Mouse (Mus musculus): ENCODE measurements around the gene Usp12. TPM values are rescaled to one million over a fixed set of nuclear protein-coding genes. Genes with fewer than 3 reads are reported as not detected.

Gene Usp12
- polyA plus RNA-seq, 1 experiment from 2014 or later, result 10.4 TPM

DNA sequence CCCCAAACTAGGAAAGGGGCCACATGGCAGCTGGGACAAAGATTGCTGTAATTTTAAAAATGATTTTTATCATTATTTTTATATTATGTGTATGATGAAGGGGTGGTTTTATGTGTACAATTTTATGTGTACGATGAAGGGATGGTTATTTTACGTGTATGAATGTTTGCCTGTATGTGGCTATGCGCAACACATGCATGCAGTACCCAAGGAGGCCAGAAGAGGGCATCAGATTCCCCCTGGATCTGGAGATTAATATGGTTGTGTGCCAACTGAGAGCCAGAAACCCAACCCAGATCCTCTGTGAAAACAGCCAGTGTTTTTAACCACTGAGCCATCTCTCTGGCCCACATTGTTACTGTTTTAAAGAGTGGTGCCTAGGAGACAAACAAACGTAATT lies 90.6 kb downstream of the Usp12 start:
- no peak overlapping the region for H3K9ac ChIP-seq (ENCODE audit: low read length)
- H3K36me3 ChIP-seq (ENCODE audit: control insufficient read depth, insufficient read depth, low read length), result no peaks in the 10 kb centered on the region
- H3K4me3 ChIP-seq (ENCODE audit: low read depth, low read length), result no peak overlapping the region
- no peak overlapping the region for H3K27ac ChIP-seq (ENCODE audit: low read depth, low read length)
- no peaks in the 10 kb centered on the region; the same call in 1 of the 2 replicates for H3K9me3 ChIP-seq (ENCODE audit: control insufficient read depth, low read length)
- no peak overlapping the region for H3K4me2 ChIP-seq (ENCODE audit: low read depth, low read length, severe bottlenecking)
- 95% methylated on average over 4 of the region's 4 CpGs for WGBS
- DNase-seq (ENCODE audit: low spot score), result no peak
- no peaks in the 10 kb centered on the region for H3K4me1 ChIP-seq (replicated peaks; ENCODE audit: control insufficient read depth, insufficient read depth, low read length)
- ATAC-seq (replicated peaks; ENCODE audit: low FRiP score), result no peak
- no peaks in the 10 kb centered on the region for H3K27me3 ChIP-seq (ENCODE audit: control insufficient read depth, insufficient read depth, low read length)

DNA sequence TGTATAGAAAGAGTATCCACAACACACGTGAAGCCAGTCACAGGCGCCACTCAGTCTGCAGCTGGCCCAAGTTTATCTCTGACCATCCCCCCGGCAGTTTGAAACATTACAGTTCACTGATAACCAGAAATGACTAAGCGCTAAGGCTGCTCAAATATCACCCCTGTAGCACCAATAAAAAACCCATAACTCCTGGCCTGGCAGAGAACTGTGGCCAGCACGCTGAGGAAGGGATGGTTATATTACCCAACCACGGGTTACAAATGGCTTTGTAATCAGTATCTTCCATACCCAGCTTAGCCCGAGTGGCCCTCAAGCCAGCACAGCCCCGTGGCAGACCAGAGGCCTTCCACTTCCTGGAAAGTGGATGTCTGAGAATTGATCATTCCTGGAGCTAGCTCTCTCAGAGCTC lies 91.1 kb downstream of the Usp12 start:
- no peak for DNase-seq (ENCODE audit: low spot score)
- no peaks in the 10 kb centered on the region for H3K4me1 ChIP-seq (replicated peaks; ENCODE audit: control insufficient read depth, insufficient read depth, low read length)
- no peak overlapping the region for H3K9ac ChIP-seq (ENCODE audit: low read length)
- no peak overlapping the region for H3K4me2 ChIP-seq (ENCODE audit: low read depth, low read length, severe bottlenecking)
- no peak for ATAC-seq (replicated peaks; ENCODE audit: low FRiP score)
- no peaks in the 10 kb centered on the region; the same call in 1 of the 2 replicates for H3K9me3 ChIP-seq (ENCODE audit: control insufficient read depth, low read length)
- no peak overlapping the region for H3K27ac ChIP-seq (ENCODE audit: low read depth, low read length)
- H3K4me3 ChIP-seq (ENCODE audit: low read depth, low read length), result no peak overlapping the region
- WGBS, result 91% methylated on average over 8 of the region's 8 CpGs
- H3K27me3 ChIP-seq (ENCODE audit: control insufficient read depth, insufficient read depth, low read length), result no peaks in the 10 kb centered on the region
- no peaks in the 10 kb centered on the region for H3K36me3 ChIP-seq (ENCODE audit: control insufficient read depth, insufficient read depth, low read length)

DNA sequence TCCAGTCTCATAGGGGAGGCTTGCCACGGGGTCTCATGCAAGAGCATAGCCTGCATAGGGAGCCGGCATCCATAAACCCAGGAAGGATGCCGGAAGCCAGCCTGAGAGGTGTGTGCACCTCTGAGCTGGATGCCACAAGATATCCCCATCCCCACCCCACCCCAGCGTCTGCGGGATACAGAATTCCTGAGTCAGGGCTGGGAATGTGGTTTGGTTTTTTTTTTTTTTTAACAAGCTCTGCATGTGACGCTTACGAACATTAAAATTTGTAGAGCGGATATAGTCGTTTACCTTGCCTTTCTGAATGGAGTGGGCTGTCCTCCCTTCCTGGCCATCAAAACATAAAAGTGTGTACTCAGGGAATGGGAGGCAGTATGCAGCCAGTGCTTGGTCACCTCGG lies 94.7 kb downstream of the Usp12 start:
- Histone ChIP-seq H3K4me3 (ENCODE audit: low read depth, low read length) (no peak overlapping the region), H3K9me3 (ENCODE audit: control insufficient read depth, low read length) (no peaks in the 10 kb centered on the region; the same call in 1 of the 2 replicates), H3K9ac (ENCODE audit: low read length) (no peak overlapping the region), H3K27ac (ENCODE audit: low read depth, low read length) (no peak overlapping the region), H3K4me1 (replicated peaks; ENCODE audit: control insufficient read depth, insufficient read depth, low read length) (no peaks in the 10 kb centered on the region), H3K36me3 (ENCODE audit: control insufficient read depth, insufficient read depth, low read length) (no peaks in the 10 kb centered on the region), H3K27me3 (ENCODE audit: control insufficient read depth, insufficient read depth, low read length) (no peaks in the 10 kb centered on the region), H3K4me2 (ENCODE audit: low read depth, low read length, severe bottlenecking) (no peak overlapping the region)
- ATAC-seq (replicated peaks; ENCODE audit: low FRiP score), result no peak
- no peak for DNase-seq (ENCODE audit: low spot score)
- WGBS, result 85% methylated on average over 10 of the region's 10 CpGs

DNA sequence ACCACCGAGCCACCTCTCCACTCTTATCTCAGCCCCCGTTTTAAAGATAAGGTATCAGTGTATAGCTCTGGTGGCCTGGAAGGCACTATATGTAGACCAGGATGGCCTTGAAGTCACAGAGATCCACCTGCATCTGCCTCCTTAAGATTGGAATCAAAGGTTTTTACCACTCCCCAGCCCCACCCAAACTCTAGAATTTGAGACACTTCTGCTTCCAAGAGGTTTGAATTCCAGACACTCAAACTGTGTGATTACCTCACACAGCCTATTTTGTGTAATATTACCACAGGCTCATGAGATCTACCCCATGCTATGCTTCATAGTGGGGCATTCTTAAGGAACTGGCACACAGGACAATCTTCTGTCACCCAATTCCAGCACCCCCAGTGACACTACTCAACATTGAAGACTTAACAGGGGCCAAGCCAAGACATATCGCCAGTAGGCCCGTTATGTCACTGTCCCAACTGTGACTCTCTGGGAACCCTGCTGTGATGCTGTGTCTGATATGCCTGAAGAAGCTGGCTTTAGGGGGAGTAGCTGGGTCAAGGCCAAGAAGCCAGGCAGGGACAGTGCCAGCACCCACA lies 95.3 kb downstream of the Usp12 start:
- Histone ChIP-seq H3K36me3 (ENCODE audit: control insufficient read depth, insufficient read depth, low read length) (no peaks in the 10 kb centered on the region), H3K4me3 (ENCODE audit: low read depth, low read length) (no peak overlapping the region), H3K4me1 (replicated peaks; ENCODE audit: control insufficient read depth, insufficient read depth, low read length) (no peaks in the 10 kb centered on the region), H3K9ac (ENCODE audit: low read length) (no peak overlapping the region), H3K4me2 (ENCODE audit: low read depth, low read length, severe bottlenecking) (no peak overlapping the region), H3K27ac (ENCODE audit: low read depth, low read length) (no peak overlapping the region), H3K9me3 (ENCODE audit: control insufficient read depth, low read length) (no peaks in the 10 kb centered on the region; the same call in 1 of the 2 replicates), H3K27me3 (ENCODE audit: control insufficient read depth, insufficient read depth, low read length) (no peaks in the 10 kb centered on the region)
- no peak for DNase-seq (ENCODE audit: low spot score)
- 90% methylated on average over 4 of the region's 4 CpGs for WGBS
- ATAC-seq (replicated peaks; ENCODE audit: low FRiP score), result no peak

DNA sequence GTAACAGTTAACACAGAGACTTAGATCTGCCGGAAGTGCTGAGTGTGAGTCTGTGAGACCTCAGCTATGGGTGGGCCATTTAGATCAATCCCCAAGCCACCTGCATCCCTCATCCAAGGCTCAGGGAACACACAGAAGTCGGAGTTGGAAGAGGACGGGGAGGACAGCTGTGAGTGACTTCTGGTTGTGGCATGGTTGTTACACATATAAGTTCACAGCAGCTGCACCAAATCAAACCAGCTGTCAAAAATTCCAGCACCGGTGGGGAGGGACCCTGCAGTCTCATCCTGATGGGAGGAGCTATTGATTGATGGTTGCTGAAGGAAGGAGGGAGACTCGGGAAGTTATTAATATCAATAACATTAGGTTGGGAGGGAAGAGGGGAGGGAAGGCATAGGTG lies 99.3 kb downstream of the Usp12 start:
- WGBS, result 78% methylated on average over 5 of the region's 5 CpGs
- H3K9me3 ChIP-seq (ENCODE audit: control insufficient read depth, low read length), result no peaks in the 10 kb centered on the region
- no peak overlapping the region for H3K4me2 ChIP-seq (ENCODE audit: low read depth, low read length, severe bottlenecking)
- H3K9ac ChIP-seq (ENCODE audit: low read length), result no peak overlapping the region
- no peak overlapping the region for H3K4me3 ChIP-seq (ENCODE audit: low read depth, low read length)
- H3K4me1 ChIP-seq (replicated peaks; ENCODE audit: control insufficient read depth, insufficient read depth, low read length), result no peaks in the 10 kb centered on the region
- no peaks in the 10 kb centered on the region for H3K27me3 ChIP-seq (ENCODE audit: control insufficient read depth, insufficient read depth, low read length)
- DNase-seq (ENCODE audit: low spot score) (no peak), ATAC-seq (replicated peaks; ENCODE audit: low FRiP score) (no peak)
- H3K36me3 ChIP-seq (ENCODE audit: control insufficient read depth, insufficient read depth, low read length), result no peaks in the 10 kb centered on the region
- no peak overlapping the region for H3K27ac ChIP-seq (ENCODE audit: low read depth, low read length)

DNA sequence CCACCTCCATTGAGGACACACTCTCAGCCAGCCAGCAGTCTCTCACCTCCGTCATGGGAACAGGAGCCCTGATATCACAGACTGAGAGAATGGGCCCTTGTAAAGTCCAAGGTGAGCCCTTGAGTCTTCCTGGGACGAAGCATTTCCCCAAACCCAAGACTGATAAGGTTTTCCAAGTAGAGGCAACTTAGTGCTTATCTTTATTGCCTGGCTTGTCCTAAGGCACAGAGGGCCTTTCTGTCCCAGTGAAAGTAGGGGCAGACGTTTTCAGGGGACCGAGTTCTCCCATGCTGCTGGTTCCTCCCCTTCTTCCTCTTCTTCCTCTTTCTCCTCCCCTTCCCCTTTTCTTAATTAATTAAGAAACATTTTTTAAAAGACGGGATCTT lies 101.8 kb downstream of the Usp12 start:
- no peak for DNase-seq (ENCODE audit: low spot score)

DNA sequence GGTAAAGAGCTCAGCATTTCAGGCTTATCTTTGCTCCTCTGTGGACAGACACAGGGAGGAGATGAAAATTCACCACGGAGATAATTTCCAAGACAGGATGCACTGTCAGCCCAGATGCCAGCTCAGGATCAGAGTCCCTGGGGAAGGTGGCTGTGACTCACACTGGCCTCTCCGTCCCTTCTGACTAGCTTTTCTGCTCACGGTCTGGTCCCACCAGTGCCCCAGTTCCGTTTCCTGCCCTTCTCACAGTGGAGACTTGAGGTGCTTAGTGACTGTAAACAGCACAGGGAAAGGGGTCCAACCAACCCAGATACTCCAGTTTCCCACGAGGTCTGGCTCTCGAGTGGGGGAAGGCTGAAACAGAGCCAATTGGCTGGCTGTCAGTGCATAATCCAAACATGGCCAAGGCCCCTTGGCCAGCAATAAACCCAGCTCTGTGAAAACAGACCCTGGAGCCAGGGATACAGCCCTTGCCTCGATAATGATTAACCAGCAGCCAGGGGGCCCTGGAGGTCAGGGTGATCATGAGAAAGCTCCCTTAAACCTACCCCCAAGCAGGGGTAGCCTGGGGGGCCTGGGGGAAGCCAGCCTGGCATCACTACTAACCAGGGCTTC lies 102.3 kb downstream of the Usp12 start:
- Histone ChIP-seq H3K27ac (ENCODE audit: low read depth, low read length) (no peak overlapping the region), H3K9me3 (ENCODE audit: control insufficient read depth, low read length) (no peaks in the 10 kb centered on the region), H3K36me3 (ENCODE audit: control insufficient read depth, insufficient read depth, low read length) (no peaks in the 10 kb centered on the region), H3K27me3 (ENCODE audit: control insufficient read depth, insufficient read depth, low read length) (no peaks in the 10 kb centered on the region), H3K4me3 (ENCODE audit: low read depth, low read length) (no peak overlapping the region), H3K4me1 (replicated peaks; ENCODE audit: control insufficient read depth, insufficient read depth, low read length) (no peaks in the 10 kb centered on the region), H3K9ac (ENCODE audit: low read length) (no peak overlapping the region), H3K4me2 (ENCODE audit: low read depth, low read length, severe bottlenecking) (no peak overlapping the region)
- no peak for DNase-seq (ENCODE audit: low spot score)
- WGBS, result 72% methylated on average over 7 of the region's 7 CpGs
- no peak for ATAC-seq (replicated peaks; ENCODE audit: low FRiP score)

More for the DNA sequence above, 101.8 kb downstream of the Usp12 start:
- no peaks in the 10 kb centered on the region for H3K4me1 ChIP-seq (replicated peaks; ENCODE audit: control insufficient read depth, insufficient read depth, low read length)
- no peak overlapping the region for H3K4me3 ChIP-seq (ENCODE audit: low read depth, low read length)
- H3K27ac ChIP-seq (ENCODE audit: low read depth, low read length), result no peak overlapping the region
- no peak overlapping the region for H3K9ac ChIP-seq (ENCODE audit: low read length)
- H3K27me3 ChIP-seq (ENCODE audit: control insufficient read depth, insufficient read depth, low read length), result no peaks in the 10 kb centered on the region
- H3K36me3 ChIP-seq (ENCODE audit: control insufficient read depth, insufficient read depth, low read length), result no peaks in the 10 kb centered on the region
- 82% methylated on average over 5 of the region's 5 CpGs for WGBS
- no peak overlapping the region for H3K4me2 ChIP-seq (ENCODE audit: low read depth, low read length, severe bottlenecking)
- no peaks in the 10 kb centered on the region for H3K9me3 ChIP-seq (ENCODE audit: control insufficient read depth, low read length)
- ATAC-seq (replicated peaks; ENCODE audit: low FRiP score), result no peak

DNA sequence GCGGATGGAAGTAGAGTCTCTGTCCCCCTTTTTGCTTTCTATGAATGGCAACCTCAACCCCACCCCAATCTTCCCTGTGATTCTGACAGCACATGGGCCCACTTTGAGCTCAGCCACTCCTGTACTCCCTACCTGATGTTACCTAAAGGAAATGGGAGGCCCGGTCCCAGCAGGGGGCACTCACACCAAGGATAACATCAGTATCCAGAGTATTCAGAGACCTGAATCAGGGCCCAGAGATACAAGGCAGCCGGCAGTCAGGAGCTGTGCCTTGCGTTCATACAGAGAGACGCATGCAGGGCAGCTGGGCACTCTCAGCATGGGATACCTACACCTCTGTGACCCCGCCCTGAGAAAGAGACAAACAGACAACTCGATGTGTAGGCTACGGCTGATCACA lies 103.1 kb downstream of the Usp12 start:
- ATAC-seq (replicated peaks; ENCODE audit: low FRiP score) (no peak), DNase-seq (ENCODE audit: low spot score) (no peak)
- no peak overlapping the region for H3K4me3 ChIP-seq (ENCODE audit: low read depth, low read length)
- H3K9ac ChIP-seq (ENCODE audit: low read length), result no peak overlapping the region
- H3K36me3 ChIP-seq (ENCODE audit: control insufficient read depth, insufficient read depth, low read length), result no peaks in the 10 kb centered on the region
- no peaks in the 10 kb centered on the region for H3K27me3 ChIP-seq (ENCODE audit: control insufficient read depth, insufficient read depth, low read length)
- H3K4me2 ChIP-seq (ENCODE audit: low read depth, low read length, severe bottlenecking), result no peak overlapping the region
- no peak overlapping the region for H3K27ac ChIP-seq (ENCODE audit: low read depth, low read length)
- no peaks in the 10 kb centered on the region for H3K9me3 ChIP-seq (ENCODE audit: control insufficient read depth, low read length)
- 82% methylated on average over 8 of the region's 8 CpGs for WGBS
- no peaks in the 10 kb centered on the region for H3K4me1 ChIP-seq (replicated peaks; ENCODE audit: control insufficient read depth, insufficient read depth, low read length)

Data from forebrain, embryonic 11.5 days (tissue).